Mouse (Mus musculus): ENCODE results near the gene Gps2.
"Not testable (repeated sequence)": the region's sequence is repeated elsewhere in the genome, so short reads cannot be mapped to it uniquely, and the experiment has no call there.

The Gps2 gene

GRCm38 (mm10) chr11:69937385-69937784 is 23.7 kb downstream of the Gps2 start:
- no peak for DNase-seq

DNA sequence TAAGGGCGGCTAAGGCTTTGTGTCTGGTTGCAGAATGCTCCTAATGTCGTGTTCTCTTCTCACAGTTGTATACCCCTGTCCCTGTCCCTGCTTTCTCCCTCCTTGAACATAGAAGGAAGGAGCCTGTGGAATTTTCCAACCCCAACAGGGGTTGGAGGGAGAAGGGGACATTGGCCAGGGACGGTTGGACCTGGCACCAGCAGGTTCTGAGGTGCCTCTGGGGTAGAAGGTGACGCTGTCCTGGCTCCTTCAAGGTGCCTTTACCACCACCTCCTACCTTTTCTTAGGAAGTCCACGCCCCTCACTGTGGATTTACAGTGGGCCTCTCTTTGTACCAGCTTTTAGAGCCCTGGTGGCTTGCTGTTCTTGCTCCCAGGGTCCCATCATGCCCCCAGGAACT is 24.1 kb downstream of the Gps2 start:
- no peak for DNase-seq

- DNase-seq: no peak
Measured at GRCm38 (mm10) chr11:69938401-69938979, 24.8 kb downstream of the Gps2 start.

- DNase-seq: no peak
Measured at GRCm38 (mm10) chr11:69939181-69939580, 25.5 kb downstream of the Gps2 start.

DNA sequence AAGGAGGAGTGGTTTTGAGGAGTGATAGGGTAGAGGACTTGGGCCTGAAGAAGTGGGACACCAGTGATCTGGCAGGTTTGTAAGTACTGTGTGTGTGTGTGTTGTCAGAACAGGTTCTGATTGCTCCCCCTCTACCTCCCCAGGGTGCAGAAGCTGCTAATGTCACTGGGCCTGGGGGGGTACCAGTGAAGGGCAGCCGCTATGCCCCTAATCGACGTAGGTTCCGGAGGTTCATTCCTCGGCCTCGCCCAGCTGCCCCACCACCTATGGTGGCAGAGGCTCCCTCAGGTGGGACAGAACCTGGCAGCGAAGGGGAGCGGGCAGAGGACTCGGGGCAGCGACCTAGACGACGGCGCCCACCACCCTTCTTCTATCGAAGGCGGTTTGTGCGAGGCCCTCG is 26.0 kb downstream of the Gps2 start:
- no peak for DNase-seq

GRCm38 (mm10) chr11:69940962-69941361 is 27.3 kb downstream of the Gps2 start:
- DNase-seq: no peak

DNA sequence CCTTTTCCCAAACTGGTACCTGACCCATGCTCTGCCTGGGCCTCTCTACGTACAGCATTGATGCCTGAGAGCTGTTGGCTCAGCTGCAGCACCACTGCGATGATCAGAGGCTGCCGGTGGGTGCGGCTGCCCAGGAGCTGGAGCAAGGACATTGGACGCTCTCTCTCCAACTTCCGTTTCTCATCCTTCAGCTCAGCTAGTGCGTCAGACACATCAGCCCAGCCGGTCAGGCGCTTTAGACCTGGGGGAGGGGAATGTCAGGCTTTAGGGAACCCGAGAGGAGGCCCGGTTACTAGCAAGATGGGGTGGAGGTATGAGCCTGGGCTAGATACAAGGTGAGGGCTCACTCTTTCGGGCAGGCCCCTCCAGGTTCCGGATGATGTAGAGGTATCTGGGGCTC is 31.5 kb downstream of the Gps2 start:
- DNase-seq: no peak

DNA sequence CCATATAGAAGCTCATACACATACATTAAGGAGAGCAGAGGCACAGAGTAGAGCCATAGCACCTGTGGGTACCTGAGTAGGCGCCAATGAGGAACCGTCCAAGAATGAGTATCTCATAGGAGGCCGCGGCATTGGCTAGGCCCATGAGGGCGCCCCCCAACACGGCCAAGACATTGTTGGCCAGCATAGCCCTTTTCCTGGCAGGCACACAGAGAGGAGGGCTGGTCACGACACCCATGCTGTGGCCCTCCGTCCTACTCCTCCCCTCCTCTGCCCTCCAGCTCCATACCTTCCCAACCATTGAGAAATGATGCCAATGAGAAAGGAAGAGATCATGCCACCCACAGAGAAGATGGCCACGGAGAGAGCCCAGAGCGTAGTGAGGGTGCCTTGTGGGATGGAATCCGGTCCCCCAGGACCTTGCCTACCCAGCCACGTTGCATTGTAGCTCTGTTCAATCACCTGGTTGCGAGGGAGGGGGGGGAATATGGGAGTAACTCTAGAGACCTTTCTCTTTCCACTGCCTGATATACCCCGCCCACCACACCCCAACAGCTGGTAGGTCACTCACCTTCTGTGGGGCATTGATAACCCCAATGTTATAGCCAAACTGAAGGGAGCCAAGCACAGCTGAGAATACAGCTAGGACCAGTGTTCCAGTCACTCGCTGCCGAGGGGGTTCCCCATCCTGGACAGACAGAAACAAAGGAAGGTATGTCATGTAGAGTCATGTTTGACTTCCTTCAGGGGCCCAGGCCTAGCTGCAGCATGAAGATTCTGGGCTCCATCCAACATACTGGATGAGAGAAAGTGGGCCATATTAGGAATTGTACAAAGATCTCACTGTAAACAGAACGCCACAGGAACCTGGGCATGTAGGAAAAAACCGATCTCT is 32.6 kb downstream of the Gps2 start:
- no peak for DNase-seq

GRCm38 (mm10) chr11:69947337-69948065 is 33.8 kb downstream of the Gps2 start:
- no peak for DNase-seq

GRCm38 (mm10) chr11:69948066-69948762 is 34.5 kb downstream of the Gps2 start, which contains the start of gene Slc2a4:
Slc2a4 (minus strand) TSS chr11:69948188.
- DNase-seq: peak; percentile 94

- peak; percentile 87 for DNase-seq
Measured at GRCm38 (mm10) chr11:69948763-69949150, 35.1 kb downstream of the Gps2 start.

- DNase-seq: no peak
Measured at GRCm38 (mm10) chr11:69950807-69951459, 37.2 kb downstream of the Gps2 start.

DNA sequence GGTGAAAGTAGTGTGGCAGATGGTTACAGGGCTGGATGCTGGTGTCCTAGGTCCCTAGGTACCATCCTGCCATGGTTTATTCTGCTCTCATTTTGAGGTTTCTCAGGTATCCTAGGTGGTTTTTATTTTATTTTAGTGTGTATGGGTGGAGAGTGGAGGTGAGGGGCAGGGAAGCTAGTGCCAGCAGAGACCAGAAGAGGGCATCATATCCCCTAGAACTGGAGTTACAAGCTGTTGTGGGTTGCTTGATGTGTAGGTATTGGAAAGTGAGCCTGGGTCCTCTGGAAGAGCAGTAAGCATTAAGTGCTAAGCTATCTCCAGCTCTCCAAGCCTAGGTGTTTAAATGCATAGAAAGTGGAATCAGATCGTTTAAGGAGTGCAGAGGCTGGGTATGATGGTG is 38.6 kb downstream of the Gps2 start:
- no peak for DNase-seq

DNA sequence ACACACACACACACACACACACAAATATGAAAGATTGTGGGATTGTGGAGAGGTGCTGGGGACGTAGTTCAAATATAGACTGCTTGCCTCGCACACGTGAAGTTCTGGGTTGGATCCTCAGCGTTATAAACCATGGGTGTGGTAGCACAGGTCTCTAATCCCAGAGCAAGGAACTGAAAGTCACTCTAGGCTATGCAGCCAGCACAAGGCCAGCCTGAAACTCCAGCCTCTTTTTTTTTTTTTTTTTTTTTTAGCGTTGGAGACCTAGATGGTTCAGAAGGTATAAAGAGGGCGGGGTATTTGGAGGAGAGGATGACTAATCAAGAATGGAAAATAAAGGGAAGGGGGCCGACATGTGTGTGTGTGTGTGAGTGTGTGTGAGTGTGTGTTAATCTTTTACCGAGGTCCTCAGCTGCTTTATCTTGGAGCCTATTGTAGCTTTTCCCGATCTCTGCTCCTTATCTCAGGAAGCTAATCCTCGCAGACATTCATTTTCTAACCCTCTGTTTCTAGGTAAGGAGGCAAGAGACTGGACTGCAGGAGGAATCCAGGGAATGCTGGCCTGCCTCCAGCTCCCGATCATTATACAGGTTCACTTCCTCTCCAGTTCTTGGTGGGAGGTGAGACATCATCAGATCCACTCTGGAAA is 39.7 kb downstream of the Gps2 start:
- no peak for DNase-seq

DNA sequence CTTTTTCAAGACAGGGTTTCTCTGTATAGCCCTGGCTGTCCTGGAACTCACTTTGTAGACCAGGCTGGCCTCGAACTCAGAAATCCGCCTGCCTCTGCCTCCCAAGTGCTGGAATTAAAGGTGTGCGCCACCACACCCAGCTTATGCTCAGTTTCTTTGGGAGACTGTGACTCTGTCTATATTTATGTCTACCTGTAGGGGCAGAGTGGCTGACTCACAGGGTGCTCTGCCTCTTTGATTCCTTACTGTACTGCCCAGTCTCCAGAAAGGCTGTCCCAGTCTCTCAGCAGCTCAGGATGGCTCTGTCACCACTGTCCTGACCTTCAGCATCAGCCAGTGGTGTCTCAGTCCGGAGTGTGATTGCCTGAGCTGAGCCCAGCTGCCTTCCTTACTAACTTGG is 41.9 kb downstream of the Gps2 start:
- not testable (repeated sequence) for DNase-seq

- no peak for DNase-seq
Measured at GRCm38 (mm10) chr11:69956218-69956617, 42.5 kb downstream of the Gps2 start.

GRCm38 (mm10) chr11:69960616-69961015 is 46.9 kb downstream of the Gps2 start:
- no peak for DNase-seq

DNA sequence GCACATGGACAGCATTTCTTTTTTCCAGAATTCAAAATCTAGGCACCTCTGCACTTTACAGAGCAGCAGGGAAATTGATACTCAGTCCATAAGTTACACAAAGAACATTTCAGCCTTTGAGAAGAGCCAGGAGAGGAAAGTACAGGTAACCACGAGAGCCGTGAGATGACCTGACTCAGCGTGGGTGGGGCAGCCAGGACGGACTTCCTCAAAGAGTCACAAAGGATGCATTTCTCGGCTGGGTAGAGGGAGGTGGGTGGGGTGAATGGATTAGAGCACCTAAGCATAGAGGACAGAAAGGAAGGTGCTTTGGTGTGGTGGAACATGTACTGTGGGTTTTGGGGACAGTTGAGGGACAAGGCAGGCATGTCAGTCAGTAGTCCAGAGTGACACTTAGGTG is 48.2 kb downstream of the Gps2 start:
- no peak for DNase-seq

GRCm38 (mm10) chr11:69964650-69965270 is 51.1 kb downstream of the Gps2 start, which contains the start of gene Cldn7:
Cldn7 (plus strand) TSS chr11:69964779.
- DNase-seq: no peak

DNA sequence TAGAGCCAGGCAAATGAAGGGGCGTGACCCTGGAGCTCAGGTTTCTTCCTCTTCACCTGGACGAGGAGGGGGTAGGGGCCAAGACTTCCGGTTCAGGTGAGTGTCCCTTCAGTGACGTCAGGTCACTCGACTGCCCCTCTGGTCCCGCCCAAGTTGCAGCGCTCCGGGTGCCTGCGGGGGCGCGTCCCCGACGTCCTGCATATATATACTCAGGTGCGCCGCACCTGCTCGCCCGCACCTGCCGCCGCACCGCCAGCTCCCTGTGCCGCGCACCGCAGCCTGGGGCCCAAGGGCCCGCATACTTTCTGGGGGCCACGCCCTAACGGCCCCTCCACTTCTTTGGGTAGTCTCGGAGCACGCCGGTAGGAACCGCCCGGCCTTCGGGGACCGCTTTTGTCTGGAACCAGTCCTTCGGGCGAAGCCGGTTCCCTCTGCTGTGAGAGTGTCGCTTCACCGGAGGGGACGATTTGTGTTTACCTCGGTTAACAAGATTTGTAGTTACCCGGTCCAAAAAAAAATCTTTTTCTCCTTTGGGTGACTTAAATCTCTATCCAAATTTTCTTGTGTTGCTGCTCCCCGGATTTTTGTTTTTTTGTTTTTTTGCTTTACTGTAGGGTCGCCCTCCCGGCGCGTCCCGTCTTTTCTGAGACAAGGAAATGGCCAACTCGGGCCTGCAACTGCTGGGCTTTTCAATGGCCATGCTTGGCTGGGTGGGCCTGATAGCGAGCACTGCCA is 51.8 kb downstream of the Gps2 start:
- no peak for DNase-seq
